Mouse (Mus musculus): Measurements from ENCODE around the gene 0610010K14Rik. TPM values are rescaled to one million over a fixed set of nuclear protein-coding genes. Genes with fewer than 3 reads are reported as not detected.

Gene 0610010K14Rik
- 91.7 TPM for polyA plus RNA-seq (2012; fragmentation: generic; extraction: Trizol)
- long read RNA-seq, experiment 1, transcript 0610010K14Rik-209 (4 exons, 667 nt) = minor isoform, 8 of 69 reads
- long read RNA-seq, experiment 1, transcript 0610010K14Rik-202 (5 exons, 779 nt) = major isoform, 12 of 69 reads
- long read RNA-seq, experiment 1, transcript 0610010K14Rik-208 (6 exons, 880 nt) = minor isoform, 6 of 69 reads
- long read RNA-seq, experiment 1, partial matches to known transcripts = 16 of 69 reads
- long read RNA-seq, experiment 1, other reads (novel, unspliced or antisense) = 15 of 69 reads
- long read RNA-seq, experiment 2, partial matches to known transcripts = 0 of 9 reads
- long read RNA-seq, experiment 2, other reads (novel, unspliced or antisense) = 3 of 9 reads

DNA sequence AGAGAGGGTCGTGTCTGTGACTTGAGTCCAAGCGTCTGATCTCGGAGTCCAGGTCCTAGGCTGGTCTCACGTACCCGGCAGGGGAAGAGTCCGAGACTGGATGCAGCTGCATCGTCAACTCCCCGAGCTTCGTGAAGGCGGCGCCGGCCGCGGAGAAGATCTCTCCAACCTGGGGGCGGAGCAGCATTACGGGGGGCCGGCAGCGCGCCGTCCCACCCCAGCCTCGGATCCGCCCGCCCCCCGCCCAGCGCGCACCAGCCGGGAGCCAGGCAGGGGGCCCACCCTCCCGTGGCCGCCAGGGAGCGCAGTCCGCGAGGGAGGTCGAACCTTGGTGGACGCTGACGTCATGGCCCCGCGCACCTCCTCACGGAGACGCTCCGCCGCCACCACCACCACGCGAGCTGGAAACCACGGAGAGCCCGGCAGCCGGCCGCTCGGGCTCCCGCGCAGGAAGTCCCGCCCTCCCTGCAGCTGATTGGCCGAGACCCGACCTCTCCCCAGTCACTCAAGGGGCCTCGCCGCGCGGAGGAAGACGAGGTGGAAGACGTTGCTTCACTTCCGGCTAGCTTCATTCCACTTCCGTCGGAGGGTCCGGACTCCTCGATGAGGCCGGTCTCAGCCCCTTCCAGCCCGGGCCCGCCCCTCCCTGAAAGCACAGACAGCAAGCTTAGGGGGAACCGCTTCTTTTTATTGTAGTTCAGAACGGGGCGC is at the start of gene 0610010K14Rik:
Gene 0610010K14Rik, minus strand, starts transcription at position 458 of the 711 bp plus-strand sequence.
- H3K27me3 ChIP-seq (ENCODE audit: control insufficient read depth, insufficient read depth, insufficient read length) = no peaks in the 10 kb centered on the region
- H3ac ChIP-seq (ENCODE audit: control insufficient read depth, insufficient read length, low read depth) = peak within 1 kb of the TSS; percentile 96
- peak within 1 kb of the TSS; percentile 84 for H3K4me3 ChIP-seq (ENCODE audit: insufficient read depth, poor library complexity, severe bottlenecking)
- peaks cover 31% of the 10 kb centered on the region for H3K79me2 ChIP-seq (ENCODE audit: control insufficient read depth, insufficient read depth)
- peaks cover 18% of the 10 kb centered on the region for H3K79me3 ChIP-seq (ENCODE audit: low read depth)
- H3K36me3 ChIP-seq (ENCODE audit: control insufficient read depth, insufficient read depth) = peaks cover 11% of the 10 kb centered on the region
- TF ChIP-seq CEBPB (IDR thresholded peaks at IDR 0.05; ENCODE audit: low read depth) (peak; percentile 87), FOSL1 (IDR thresholded peaks at IDR 0.05; ENCODE audit: insufficient read depth, low read length, poor library complexity, severe bottlenecking) (no peak), MYOD1 (IDR thresholded peaks at IDR 0.05; ENCODE audit: control insufficient read depth, insufficient read length, low read depth) (no peak), USF1 (IDR thresholded peaks at IDR 0.05; ENCODE audit: low read depth) (no peak), MAX (IDR thresholded peaks at IDR 0.05) (peak; percentile 77), MYOG (IDR thresholded peaks at IDR 0.05; ENCODE audit: control insufficient read depth, extremely low read depth, insufficient read length) (no peak), CTCF (IDR thresholded peaks at IDR 0.05; ENCODE audit: control insufficient read depth, insufficient read depth, insufficient read length) (peak; percentile 95)

DNA sequence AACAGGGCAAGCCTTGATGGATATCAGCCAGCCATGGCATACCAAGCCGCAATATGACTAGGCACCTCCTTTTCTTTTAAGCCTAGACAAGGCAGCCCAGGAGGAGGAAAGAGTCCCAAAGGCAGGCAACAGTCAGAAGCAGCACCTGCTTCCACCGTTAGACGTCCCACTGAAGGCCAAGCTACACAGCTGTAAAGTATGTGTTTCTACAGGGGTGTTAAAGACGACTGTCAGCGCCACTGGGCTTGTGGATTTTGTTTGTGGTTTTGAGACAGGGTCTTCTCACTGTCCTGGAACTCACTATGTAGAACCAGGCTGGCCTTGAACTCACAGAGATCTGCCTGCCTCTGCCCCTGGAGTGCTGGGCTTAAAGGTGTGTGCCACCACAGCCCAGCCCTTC is 48.0 kb upstream of the 0610010K14Rik start:
- H3K27me3 ChIP-seq (ENCODE audit: control insufficient read depth, insufficient read depth, insufficient read length) = no peaks in the 10 kb centered on the region
- no peaks in the 10 kb centered on the region for H3K79me2 ChIP-seq (ENCODE audit: control insufficient read depth, insufficient read depth)
- no peak overlapping the region for H3ac ChIP-seq (ENCODE audit: control insufficient read depth, insufficient read length, low read depth)
- no peak overlapping the region for H3K4me3 ChIP-seq (ENCODE audit: insufficient read depth, poor library complexity, severe bottlenecking)
- no peak for TF ChIP-seq FOSL1 (IDR thresholded peaks at IDR 0.05; ENCODE audit: insufficient read depth, low read length, poor library complexity, severe bottlenecking)
- TF ChIP-seq CTCF (IDR thresholded peaks at IDR 0.05; ENCODE audit: control insufficient read depth, insufficient read depth, insufficient read length) = no peak
- peak; percentile 25 for TF ChIP-seq MYOD1 (IDR thresholded peaks at IDR 0.05; ENCODE audit: control insufficient read depth, insufficient read length, low read depth)
- no peak for TF ChIP-seq MAX (IDR thresholded peaks at IDR 0.05)
- TF ChIP-seq MYOG (IDR thresholded peaks at IDR 0.05; ENCODE audit: control insufficient read depth, extremely low read depth, insufficient read length) = no peak
- TF ChIP-seq CEBPB (IDR thresholded peaks at IDR 0.05; ENCODE audit: low read depth) = no peak
- TF ChIP-seq USF1 (IDR thresholded peaks at IDR 0.05; ENCODE audit: low read depth) = no peak
- no peaks in the 10 kb centered on the region for H3K36me3 ChIP-seq (ENCODE audit: control insufficient read depth, insufficient read depth)
- no peaks in the 10 kb centered on the region for H3K79me3 ChIP-seq (ENCODE audit: low read depth)

DNA sequence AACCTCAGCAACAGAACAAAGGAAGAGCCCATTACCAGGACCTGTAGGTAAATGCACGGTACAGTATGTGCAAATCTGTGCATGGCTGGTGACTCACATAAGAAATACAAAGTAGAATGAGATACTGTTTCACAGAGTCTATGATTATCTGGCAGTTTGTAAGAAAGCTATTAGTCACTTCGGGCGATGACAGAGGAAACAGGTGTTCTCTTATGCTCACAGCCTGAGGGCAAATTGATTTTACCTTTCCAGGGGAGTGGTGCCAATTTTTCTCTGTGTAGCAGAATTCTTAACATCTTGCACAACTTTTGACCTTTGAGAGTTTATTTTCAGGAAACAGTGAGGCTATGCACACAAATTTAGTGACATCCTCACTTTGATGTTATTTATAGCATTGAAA is 47.0 kb upstream of the 0610010K14Rik start:
- Histone ChIP-seq H3ac (ENCODE audit: control insufficient read depth, insufficient read length, low read depth) (no peak overlapping the region), H3K79me2 (ENCODE audit: control insufficient read depth, insufficient read depth) (no peaks in the 10 kb centered on the region), H3K4me3 (ENCODE audit: insufficient read depth, poor library complexity, severe bottlenecking) (no peak overlapping the region), H3K79me3 (ENCODE audit: low read depth) (no peaks in the 10 kb centered on the region), H3K36me3 (ENCODE audit: control insufficient read depth, insufficient read depth) (no peaks in the 10 kb centered on the region), H3K27me3 (ENCODE audit: control insufficient read depth, insufficient read depth, insufficient read length) (no peaks in the 10 kb centered on the region)
- TF ChIP-seq CTCF (IDR thresholded peaks at IDR 0.05; ENCODE audit: control insufficient read depth, insufficient read depth, insufficient read length) (no peak), MYOD1 (IDR thresholded peaks at IDR 0.05; ENCODE audit: control insufficient read depth, insufficient read length, low read depth) (peak; percentile 98), CEBPB (IDR thresholded peaks at IDR 0.05; ENCODE audit: low read depth) (peak; percentile 83), USF1 (IDR thresholded peaks at IDR 0.05; ENCODE audit: low read depth) (no peak), MYOG (IDR thresholded peaks at IDR 0.05; ENCODE audit: control insufficient read depth, extremely low read depth, insufficient read length) (no peak), MAX (IDR thresholded peaks at IDR 0.05) (no peak), FOSL1 (IDR thresholded peaks at IDR 0.05; ENCODE audit: insufficient read depth, low read length, poor library complexity, severe bottlenecking) (peak; percentile 61)

DNA sequence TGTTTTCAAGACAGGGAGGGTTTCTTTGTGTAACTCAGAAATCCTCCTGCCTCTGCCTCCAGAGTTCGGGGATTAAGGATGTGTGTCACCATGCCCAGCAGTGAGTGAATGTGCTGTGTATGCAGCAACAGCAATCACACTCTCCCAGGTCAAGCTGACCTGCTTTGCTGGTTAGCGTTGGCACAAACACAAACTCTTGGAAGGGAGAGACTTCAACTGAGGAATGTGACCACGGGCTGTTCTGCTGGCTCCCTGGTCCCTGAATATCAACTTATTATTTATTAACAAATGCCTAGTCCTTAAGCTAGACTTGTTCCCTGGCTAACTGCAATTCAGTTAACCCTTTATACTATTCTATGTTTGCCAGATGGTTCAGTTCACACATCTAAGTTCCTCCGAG is 46.0 kb upstream of the 0610010K14Rik start:
- Histone ChIP-seq H3K79me3 (ENCODE audit: low read depth) (no peaks in the 10 kb centered on the region), H3K27me3 (ENCODE audit: control insufficient read depth, insufficient read depth, insufficient read length) (no peaks in the 10 kb centered on the region), H3ac (ENCODE audit: control insufficient read depth, insufficient read length, low read depth) (no peak overlapping the region), H3K4me3 (ENCODE audit: insufficient read depth, poor library complexity, severe bottlenecking) (no peak overlapping the region), H3K36me3 (ENCODE audit: control insufficient read depth, insufficient read depth) (no peaks in the 10 kb centered on the region), H3K79me2 (ENCODE audit: control insufficient read depth, insufficient read depth) (no peaks in the 10 kb centered on the region)
- TF ChIP-seq CEBPB (IDR thresholded peaks at IDR 0.05; ENCODE audit: low read depth) (no peak), MYOG (IDR thresholded peaks at IDR 0.05; ENCODE audit: control insufficient read depth, extremely low read depth, insufficient read length) (no peak), MAX (IDR thresholded peaks at IDR 0.05) (no peak), FOSL1 (IDR thresholded peaks at IDR 0.05; ENCODE audit: insufficient read depth, low read length, poor library complexity, severe bottlenecking) (no peak)

DNA sequence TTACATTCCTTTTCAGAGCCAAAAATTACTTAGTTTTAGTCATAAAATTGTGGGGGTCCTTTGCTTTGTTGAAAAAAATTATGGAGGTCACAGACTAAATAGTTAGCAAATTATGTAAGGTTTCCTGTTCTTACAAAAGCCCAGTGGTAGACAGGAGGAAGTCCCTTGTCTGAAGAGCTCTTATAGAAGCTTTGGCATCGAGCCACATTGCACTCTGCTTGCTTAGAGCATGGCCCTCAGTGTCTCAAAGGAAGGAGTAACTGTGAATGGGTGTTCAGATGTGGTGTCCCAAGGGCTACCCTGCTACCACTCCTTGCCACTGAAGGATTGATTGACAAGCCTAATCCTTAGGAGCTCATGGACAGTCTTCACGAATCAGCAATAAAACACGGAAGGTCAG is 42.7 kb upstream of the 0610010K14Rik start:
- Histone ChIP-seq H3K79me3 (ENCODE audit: low read depth) (no peaks in the 10 kb centered on the region), H3K79me2 (ENCODE audit: control insufficient read depth, insufficient read depth) (no peaks in the 10 kb centered on the region), H3K36me3 (ENCODE audit: control insufficient read depth, insufficient read depth) (no peaks in the 10 kb centered on the region), H3ac (ENCODE audit: control insufficient read depth, insufficient read length, low read depth) (no peak overlapping the region), H3K4me3 (ENCODE audit: insufficient read depth, poor library complexity, severe bottlenecking) (no peak overlapping the region), H3K27me3 (ENCODE audit: control insufficient read depth, insufficient read depth, insufficient read length) (no peaks in the 10 kb centered on the region)
- no peak for TF ChIP-seq MYOG (IDR thresholded peaks at IDR 0.05; ENCODE audit: control insufficient read depth, extremely low read depth, insufficient read length)
- TF ChIP-seq CTCF (IDR thresholded peaks at IDR 0.05; ENCODE audit: control insufficient read depth, insufficient read depth, insufficient read length) = no peak
- TF ChIP-seq MAX (IDR thresholded peaks at IDR 0.05) = no peak
- no peak for TF ChIP-seq MYOD1 (IDR thresholded peaks at IDR 0.05; ENCODE audit: control insufficient read depth, insufficient read length, low read depth)
- TF ChIP-seq FOSL1 (IDR thresholded peaks at IDR 0.05; ENCODE audit: insufficient read depth, low read length, poor library complexity, severe bottlenecking) = no peak
- TF ChIP-seq USF1 (IDR thresholded peaks at IDR 0.05; ENCODE audit: low read depth) = no peak
- no peak for TF ChIP-seq CEBPB (IDR thresholded peaks at IDR 0.05; ENCODE audit: low read depth)

Measured in C2C12 (cell line).